Mouse (Mus musculus): ENCODE data around the gene Arhgap35.

GRCm38 (mm10) chr7:16551581-16551980, 63.2 kb downstream of the Arhgap35 start:
- TF ChIP-seq POLR2A (IDR thresholded peaks at IDR 0.05; ENCODE audit: low read depth, low read length) (no peak), CTCF (conservative IDR thresholded peaks at IDR 0.05; ENCODE audit: insufficient read depth, insufficient read length, low read depth, low read length) (no peak)
